Mouse (Mus musculus) gastrocnemius, postnatal 25 days (tissue): Measurements from ENCODE around the gene Srek1. TPM values are rescaled to one million over a fixed set of nuclear protein-coding genes. Genes with fewer than 3 reads are reported as not detected.

Experiments used
- DNase-seq: peaks from one replicate; pipeline ENCODE4 v3.0.0; 2022
- long read RNA-seq, 2 experiments: library from polyadenylated mRNA; stranded (forward); transcript quantifications; one replicate each; pipeline ENCODE4 v2.0.0; 2021
- total RNA-seq, 2 experiments: library from RNA; stranded (reverse); gene quantifications; 1 replicate in 1 of 2; 2 replicates in 1 of 2; pipeline ENCODE4 v1.2.3; 2021

The Srek1 gene
- total RNA-seq, result 10 to 100 TPM; 18.3 to 19.2 TPM
- long read RNA-seq, experiment 1, partial matches to known transcripts, result 0 of 4 reads
- long read RNA-seq, experiment 1, other reads (novel, unspliced or antisense), result 3 of 4 reads
- long read RNA-seq, experiment 2, transcript Srek1-201 (12 exons, 3,934 nt), result major isoform, 8 of 16 reads
- long read RNA-seq, experiment 2, partial matches to known transcripts, result 2 of 16 reads
- long read RNA-seq, experiment 2, other reads (novel, unspliced or antisense), result 5 of 16 reads

DNA sequence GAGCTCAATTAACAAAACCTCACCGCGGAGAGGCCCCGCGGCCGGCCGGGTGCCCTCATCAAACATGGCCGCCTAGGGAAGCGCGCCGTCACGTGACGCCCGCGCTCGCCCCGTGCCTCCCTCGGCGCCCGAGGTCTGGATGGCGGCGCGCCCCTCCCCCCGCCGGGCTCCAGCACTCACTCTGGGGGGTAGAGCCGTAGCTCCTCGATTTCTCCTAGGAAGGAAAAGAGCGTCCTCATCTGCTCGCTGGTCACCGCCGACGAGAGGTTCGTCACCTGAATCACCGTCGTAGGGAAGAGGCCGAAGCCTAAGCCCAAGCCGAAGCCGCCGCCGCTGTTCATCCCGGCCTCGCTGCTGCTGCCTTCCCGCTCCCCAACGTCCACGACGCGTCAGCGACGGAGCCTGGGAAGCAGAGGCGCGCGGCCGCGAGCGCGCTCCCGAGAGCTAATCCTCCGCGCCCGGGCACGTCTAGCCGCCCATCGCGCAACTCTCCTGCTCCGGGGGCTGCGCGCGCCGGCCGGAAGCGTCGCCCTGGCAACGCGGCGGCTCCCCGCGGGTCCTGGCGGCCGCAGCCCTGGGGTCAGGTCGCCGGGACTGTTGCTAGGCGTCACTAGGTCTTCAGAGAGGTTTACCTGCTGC, at the start of gene Srek1:
Gene Srek1, minus strand, starts transcription at position 490 of the 639 bp plus-strand sequence.
- DNase-seq, result peak; percentile 92

DNA sequence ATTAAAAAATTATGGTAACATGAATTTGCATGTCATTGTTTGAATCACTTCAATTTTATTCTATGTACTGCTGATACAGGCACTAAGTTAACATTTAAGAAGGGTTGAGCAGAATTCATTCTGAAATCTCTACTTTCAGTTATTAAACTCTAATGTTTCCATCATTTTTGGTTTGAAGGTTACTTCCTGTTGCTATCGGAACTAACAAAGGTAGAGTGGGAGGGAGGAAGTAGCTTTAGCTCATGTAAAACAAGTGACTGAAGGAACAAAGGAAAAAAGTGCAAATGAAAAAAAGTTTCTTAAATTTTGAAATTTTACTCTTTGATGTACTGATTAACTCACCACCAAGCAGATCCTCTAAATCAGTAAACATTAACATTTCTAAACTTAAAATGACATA, 47.9 kb upstream of the Srek1 start:
- no peak for DNase-seq

DNA sequence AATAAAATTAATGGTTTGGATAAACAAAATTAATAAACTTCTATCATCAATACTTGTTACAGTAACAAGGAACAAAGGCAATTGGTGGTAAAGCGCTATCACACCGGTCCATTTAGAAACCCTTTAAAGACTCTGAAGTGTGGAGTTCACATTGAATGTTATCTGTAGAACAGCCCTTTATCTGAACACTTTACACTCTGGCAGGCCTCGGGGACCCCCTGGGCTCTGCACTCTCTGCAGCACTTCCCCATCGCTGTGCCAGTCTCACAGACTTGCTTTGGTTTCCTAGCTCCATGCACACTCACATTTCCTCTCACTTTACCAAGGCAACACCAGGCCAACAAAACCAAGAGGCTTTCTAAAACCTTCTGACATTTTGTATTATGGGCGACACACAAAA, 45.0 kb upstream of the Srek1 start:
- DNase-seq, result no peak

DNA sequence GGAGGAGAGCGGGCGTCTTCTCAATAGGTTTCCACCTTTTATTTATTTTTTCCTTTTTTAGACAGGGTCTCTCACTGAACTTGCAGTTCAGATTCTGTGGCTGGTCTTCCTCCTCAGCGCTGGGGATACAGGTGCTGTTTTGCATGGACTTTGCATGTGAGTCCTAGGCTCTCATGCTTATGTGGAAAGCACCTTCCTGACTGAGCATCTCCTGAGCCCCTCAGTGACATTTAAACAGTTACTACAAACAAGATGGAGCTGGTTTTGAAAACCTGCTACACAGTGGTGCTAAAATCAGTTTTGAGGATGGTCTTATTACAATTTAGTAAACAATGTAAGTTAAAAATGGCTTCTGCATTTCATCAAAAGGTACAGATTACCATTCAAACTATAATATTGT, 43.5 kb upstream of the Srek1 start:
- DNase-seq, result no peak

DNA sequence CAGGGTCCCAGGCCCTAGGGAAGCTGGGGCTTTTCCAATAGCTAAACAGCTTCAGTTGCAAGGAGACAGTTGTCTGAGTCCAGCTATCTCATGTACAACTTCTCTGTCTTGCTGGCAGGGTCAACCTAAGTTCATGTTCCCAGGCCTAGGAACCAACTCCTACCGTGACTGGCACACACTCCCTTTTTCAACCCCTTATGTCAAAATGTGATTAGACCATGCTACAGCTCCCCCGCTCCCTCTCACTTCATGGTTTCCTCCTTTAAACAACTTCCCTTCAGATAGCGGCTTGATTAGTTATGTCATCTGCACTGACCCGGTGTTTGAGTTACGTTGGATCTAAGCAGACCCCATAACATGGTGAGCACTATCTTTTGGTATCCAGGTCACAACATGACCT, 33.1 kb upstream of the Srek1 start:
- no peak for DNase-seq

DNA sequence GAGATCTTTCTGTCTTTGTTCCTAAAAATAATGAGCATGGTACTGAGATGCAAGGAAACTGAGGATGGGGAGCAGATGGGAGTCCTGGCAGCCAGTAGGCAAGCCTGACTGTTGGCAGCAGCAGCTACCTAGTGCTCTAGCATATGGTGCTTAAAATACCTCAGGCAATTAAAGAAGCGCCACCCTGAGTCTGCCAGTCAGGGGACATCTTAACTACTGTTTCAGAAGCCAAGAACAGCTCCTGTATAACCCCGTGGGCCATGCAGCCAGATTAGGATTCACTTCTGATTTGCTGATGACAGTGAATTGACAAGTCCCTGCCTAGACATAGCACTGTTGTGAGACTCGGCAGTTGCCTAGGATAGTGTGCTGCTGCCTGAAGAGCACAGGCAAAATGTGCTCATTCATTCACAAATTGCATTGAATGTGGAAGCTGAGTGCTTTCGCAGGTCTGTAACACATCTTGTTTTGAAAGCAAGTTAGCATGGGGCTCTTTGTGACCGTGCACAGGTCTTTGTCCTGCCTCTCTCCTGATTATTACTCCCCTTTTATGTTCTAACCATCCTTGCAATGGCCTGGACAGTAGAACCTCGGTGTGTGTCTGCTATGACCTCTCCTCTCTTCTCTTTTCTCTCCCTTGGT, 31.9 kb upstream of the Srek1 start:
- DNase-seq, result peak; percentile 28

DNA sequence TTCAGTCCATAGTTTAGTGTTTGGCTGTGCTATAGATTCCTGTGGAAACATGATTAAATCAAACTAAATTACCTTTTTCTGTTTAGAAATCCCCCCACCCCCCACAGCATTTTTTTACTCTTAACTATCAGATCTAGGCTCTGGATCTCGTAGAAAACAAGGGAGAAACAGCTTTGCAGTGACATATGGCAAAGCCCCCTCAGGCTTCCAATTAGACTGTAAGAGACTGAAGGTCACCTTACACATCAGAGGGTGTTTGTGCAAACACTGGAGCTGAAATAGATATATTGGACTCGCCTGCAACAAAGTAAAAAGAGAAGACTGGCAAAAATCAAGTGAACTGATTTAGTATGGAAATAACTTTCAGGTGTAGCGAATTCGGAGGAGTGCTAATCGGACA, 29.3 kb upstream of the Srek1 start:
- DNase-seq, result no peak

DNA sequence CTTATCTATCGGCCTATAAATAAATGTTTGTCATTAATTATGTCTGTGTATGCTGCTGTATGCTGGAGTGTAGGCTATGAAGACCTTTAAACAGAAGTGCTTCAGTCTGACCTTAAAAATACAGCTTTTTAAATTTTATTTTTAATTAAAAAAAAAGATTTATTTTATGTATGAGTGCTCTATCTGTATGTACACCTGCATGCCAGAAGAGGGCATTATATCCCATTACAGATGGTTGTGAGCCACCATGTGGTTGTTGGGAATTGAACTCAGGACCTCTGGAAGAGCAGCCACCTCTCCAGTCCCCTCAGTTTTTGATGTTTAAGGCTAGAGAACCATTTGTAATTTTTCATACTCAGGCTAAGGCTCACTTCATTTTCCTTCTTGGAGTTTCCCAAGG, 26.6 kb upstream of the Srek1 start:
- DNase-seq, result no peak

DNA sequence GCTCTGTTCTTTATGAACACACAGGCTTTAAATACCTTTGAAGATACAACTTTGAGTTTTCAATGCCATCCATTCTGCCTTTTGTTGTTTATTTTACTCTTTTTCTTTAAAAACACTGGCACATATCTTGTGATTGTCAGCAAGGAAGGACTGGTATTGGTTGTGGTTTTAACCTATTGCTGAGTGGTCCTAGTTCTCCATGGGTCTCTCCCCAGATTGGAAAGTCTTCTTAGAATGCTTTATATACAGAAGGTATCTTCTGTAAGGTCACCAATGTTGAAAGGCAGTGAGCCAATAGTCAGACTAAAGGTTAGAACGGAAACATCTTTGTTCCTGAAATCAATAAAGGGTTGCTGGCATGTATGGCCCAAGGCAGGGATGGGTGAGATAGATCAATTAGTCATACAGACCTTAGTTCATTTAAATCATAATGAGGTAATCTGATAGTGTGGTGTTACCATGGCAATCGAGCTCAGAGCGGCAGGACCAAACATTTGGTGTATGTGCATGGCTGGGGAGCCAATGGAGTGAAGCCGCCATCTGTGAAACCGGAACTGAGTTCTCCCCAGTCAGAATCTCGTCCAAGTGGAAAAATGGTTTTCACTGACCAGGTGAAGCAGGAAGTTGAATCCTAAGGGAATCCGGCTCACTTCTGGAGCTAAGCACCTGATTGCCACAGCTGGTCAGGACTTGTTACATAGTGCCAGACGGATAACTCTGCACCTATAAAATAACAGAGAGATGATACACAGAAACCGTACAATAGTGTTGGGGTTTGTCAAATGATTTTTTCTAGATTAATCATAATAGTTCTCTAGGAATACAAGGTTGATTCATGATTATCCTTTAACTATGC, 20.5 kb upstream of the Srek1 start:
- DNase-seq, result no peak

DNA sequence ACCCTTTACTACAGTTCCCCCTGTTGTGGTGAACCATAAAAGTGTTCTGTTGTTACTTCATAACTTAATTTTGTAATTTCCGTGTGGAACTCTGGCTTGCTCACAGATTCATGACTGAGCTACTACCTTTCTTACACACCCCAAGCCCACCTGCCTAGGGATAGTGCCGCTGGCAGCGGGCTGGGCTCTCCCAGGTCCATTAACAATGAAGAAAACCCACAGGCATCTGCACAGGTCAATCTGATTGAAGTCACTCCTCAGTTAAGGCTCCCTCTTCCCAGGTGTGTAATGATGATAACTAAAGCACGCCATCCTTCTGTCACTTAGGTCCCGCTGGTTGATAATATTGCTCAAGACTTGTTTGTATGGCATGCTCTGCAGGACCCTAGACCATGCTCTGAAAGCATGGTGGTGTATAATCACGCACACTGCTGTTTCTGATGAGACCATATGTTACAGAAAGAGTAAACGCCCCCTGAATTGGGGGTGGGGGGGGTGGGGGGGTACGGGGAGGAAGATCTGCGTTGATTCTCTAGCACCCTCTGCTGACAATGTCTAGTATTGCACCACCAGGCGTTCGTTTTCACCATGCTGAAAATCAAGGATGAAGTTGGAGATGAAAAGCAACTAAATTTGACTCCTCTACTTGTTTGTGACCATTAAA, 5.6 kb upstream of the Srek1 start:
- no peak for DNase-seq

DNA sequence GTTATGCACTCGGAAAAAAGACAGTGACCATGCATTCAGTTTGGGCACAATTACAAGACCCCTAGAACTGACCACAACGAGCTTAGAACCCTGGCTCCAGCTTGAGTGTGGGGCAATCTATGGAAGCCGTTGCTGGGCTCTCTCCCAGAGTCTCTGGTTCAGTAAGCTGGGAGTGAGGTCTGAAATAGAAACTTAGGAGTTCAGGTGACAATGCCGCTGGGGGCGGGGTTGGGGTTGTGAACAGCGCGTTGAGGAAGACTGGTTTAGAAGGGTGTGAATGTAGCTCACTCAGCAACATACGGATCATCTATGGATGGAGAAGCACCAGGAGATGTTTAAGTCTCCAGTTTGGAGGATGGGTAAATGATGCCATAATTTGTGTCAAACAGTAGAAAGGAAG, 2.7 kb upstream of the Srek1 start:
- no peak for DNase-seq

DNA sequence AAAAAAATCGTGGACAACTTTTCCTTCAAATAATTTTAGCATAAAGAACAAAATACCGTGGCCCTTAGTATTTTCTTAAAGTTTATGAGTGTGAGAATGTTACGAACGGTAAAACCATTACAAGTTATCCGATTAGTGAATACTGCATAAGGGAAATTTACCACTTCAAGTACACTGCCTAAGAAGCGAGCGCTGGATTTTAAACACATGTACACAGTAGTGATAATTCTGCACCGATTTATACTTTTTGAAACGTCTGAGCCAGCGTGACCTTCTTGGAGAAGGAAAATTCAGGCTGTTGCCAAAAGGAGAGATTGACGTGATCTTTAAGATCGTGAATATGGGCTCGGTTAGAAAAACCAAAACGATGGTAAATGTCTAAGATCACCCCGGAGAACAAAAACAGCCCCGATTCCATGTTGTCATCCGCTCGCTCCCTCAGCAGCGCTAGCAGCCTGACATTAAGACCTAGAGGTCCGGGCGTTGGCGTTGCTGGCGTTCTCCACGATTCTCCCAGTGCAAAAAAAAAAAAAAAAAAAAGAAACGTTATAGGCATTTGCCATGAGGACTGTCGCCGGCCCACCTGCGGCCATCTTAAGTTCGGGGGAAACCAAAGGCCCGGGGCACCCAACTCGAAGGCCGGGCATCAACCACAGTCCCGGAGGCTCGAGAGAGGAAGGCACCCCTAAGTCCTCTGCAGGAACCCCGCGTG, 845 bp downstream of the Srek1 start:
- no peak for DNase-seq

DNA sequence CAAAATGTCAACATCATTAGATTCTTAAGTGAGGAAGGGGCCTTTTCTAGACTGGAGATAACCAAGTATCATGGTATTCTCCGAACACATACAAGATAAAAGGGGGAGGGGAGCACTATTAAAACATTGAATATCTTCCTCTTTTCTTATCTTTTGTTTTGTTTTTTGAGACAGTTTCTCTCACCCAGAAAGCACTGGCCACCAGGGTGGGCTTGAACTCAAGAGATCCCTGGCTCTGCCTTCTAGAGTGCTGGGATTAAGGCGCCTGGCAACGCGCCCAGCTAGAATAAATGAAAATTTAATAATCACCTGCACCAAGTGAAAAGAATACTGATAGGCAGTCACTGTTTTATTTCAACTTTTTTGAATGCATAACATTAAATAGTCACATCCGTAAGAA, 1.5 kb downstream of the Srek1 start:
- no peak for DNase-seq

DNA sequence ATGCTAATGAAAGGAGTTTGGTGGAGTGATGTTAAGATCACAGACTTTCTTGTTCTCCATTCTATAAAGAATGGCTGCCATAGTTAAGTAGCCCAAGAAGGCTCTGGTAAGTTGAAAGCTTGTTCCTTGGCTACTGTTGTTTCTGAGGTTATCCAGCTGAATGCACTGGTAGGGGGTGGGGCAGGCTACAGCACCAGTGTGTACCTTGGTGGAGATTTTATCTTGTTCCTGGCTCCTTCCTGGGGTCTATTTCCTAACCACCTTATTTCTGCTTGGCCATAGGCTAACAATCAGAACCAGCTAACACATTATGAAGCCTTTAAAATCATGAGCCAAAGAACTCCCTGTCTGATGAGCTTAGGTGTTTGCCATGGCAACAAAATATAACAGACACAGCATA, 3.6 kb downstream of the Srek1 start:
- no peak for DNase-seq

DNA sequence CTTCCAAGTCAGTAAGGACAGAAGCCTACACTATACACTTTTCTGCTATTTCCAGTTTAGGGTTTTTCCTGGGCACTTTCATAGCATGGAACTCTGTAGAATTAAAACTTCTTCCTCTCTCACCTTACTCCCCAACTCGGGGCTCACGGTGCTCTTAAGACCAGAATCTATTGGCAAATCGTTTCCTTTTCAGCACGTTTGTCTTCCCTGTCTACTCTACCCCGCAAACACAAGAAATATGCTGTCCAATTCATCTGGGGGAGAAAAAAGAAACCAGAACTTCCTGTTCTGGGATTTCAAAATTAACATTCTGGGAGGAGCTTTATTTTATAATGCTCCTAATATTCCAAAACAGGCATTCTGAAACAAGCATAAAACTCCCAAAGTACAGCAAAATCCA, 6.5 kb downstream of the Srek1 start:
- DNase-seq, result no peak

DNA sequence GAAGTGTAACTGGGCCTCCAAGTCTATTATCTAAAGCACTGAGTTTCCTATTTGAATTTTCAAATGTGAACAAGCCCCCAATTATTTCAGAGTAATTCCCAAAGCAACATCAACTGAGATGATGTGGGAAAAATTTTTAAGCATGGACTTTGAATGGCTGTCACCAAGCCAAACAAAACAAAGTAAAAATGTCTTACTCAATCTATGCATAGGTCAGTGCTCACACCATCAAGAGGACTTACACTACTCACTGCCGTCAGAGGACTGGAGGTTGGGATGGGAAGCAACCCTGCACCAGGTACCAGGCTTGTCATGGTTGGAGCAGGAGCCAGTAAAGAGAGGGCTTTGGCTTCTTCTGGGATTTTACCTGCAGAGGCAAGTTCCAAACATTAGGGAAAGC, 10.8 kb downstream of the Srek1 start:
- no peak for DNase-seq

DNA sequence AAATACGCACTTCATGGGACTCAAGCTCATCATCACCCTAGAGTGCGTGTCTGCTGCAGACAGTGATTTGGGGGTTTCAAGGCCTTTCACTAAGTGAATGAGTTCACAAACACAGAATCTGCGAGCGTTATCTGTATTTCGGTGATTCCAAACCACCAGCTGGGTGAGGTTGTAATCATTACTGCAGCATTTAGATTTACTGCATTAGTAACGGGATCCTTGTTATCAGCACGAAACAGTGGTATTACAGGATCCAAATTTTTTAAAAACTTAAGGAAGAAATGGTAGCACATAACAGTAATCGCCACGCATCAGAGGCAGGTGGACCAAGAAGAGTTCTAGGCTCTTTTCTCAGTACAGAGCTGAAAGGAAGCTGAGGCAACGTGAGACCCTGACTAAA, 12.4 kb downstream of the Srek1 start:
- no peak for DNase-seq

DNA sequence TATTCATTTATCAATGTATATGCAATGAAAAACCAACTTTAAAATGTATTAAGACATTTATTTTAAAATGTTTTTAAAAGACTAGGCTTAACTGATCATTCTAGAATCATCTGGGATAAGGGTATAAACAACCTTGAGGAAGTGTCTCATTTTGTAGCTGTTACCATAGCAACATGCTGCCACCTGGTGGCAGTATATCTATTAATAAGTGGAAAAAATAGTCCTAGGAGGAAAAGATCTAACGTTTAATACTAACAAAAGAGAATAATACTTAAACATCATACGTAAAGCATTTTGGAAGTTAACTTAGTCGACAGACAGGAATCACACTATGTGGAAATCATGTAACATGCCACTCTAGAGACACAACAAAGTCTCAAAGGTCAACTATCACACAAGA, 23.0 kb downstream of the Srek1 start:
- no peak for DNase-seq

DNA sequence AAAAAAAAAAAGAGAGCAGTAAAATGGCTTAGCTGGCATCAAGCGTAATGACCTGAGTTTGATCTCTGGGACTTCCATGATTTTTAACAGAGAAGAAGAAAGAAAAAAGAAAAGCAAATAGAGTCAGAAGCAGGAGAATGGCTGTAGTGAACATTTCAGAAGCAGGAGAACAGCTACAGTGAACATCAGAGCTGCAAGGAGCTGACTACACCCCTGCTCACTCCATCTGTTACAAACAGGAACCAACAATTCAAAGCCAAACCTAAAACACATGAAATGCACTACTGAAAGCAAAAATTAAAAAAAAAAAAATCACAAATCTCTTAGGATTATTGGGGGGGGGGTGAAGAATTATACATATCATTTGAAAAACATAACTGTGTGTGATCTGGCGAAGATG, 28.7 kb downstream of the Srek1 start:
- DNase-seq, result no peak

DNA sequence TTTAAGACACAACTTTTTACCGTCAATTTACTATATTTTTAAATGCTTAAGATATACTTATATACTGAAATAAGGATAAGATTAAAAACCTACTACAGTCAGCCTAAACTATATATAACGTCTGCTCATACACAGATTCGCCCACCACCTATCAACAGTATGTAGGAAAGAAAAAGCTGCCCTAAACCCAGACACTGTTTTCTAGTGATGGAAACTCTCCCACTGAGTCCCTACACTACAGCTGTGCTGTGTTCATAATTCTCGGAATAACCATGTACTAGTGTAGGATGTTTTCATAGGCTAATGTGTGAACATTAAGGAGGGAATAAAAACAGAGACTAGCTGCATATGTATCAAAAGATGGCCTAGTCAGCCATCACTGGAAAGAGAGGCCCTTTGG, 29.2 kb downstream of the Srek1 start:
- DNase-seq, result no peak

DNA sequence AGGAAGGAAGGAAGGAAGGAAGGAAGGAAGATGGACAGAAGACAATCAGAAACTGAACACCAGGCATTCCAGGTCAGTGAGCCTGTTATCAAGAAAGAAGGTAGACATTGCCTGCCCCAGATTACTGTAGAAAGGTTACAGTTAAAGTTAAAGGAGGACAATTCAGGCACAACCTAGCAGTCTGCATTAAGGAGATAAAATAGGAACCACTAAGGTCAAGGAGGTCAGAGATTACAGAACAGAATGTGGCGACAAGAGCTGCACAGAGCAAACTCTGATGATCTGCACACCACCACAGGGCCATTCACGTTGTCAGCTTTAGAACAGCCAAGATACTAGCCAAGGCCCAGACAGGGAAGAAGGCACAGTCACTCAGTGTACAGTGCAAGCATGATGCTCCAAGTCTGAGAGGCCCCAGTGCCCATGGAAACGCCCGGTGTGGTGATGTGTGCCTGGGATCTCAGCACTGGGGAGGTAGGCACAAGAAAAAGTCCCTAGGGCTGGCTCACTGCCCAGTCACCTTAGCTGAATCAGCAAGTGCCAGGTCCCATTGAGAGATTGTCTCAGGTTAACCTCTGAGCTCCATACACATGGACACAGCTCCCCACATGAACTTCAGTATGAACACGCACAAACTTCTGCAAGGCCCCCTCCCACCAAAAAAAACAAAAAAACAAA, 38.9 kb downstream of the Srek1 start:
- peak; percentile 7 for DNase-seq
